Mouse (Mus musculus): ENCODE results near the gene Usp32.

The Usp32 gene

DNA sequence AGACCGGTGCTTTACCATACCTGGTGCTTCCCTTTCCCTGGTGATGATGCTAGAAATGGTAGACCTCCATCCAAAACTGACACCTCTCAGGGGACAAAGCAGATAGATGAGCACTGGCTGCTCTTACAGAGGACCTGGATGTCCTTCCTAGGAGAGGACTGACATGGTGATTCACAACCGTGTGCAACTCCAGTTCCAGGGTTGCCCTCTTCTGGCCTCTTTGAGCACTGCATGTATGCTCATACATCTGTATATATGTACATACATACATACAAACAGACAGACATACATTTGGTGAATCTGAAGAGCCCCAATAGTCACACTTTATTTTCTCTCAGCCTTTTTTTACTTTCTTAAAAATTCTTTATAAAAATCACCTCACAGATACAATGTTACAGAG, 161.8 kb downstream of the Usp32 start:
- DNase-seq: peak in 1 of 2 experiments; percentile 56

DNA sequence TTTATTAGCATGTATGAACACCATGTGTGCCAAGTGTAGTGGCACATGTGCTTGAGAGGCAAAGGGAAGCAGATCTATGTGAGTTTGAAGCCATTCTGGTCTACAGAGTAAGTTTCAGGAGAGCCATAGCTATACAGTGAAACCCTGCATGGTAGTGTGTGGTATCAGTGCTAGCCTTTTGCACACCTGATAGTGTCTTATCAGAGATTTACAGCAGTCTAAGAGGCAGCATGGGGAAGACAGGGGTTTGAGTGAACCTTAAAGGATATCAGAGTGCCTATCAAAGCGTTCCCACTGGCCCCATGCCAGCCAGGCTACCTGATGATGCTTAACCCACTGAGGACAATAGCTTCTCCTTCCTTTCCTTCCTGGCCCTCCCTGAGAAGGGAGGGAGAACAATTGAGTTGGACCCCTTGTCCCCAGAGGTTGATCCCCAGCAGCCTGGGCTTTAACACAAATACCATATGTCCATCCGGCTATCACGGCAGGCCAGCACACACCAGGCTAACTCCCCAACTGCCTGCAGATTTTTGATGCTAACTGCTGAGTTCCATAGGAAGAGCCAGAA, 162.5 kb downstream of the Usp32 start:
- no peak for DNase-seq

DNA sequence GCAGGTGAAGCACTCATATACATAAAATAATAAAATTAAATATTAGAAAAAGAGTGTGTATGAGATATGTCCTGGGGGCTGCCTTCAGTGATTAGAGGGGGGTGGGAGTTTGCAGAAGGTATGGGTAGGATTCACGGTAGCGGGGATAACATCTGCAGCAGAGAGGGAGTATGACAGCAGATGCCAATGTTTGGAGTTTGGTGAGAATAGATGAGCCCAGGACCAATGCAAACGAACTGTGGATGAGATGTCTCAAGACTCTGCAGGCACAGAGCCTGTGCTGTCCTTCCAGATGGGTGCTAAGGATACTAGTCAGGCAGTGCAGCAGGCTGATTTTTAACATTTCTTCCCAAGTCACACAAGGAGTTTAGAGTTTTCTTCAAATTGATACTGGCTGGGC, 163.3 kb downstream of the Usp32 start:
- DNase-seq: no peak

DNA sequence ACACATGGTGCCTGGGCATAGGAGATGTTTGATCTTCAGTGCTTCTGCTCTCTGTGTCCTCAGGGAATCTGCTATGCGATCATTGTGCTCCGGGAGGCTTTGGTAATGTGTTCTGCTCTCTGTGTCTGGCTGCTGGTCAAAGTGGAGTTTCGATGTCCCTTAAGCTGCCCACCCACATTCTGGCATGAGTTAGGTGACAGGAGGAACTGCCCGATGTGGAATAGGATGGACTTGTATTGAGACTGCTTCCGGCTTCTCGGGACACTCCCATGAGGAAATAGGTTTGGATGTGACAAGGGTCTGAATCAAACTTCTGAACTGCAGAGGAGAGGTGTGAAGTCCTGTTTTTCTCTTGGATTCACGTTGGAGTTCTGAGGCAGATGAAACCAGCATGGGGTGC, 165.4 kb downstream of the Usp32 start:
- peak; percentile 27 to 57 for DNase-seq

DNA sequence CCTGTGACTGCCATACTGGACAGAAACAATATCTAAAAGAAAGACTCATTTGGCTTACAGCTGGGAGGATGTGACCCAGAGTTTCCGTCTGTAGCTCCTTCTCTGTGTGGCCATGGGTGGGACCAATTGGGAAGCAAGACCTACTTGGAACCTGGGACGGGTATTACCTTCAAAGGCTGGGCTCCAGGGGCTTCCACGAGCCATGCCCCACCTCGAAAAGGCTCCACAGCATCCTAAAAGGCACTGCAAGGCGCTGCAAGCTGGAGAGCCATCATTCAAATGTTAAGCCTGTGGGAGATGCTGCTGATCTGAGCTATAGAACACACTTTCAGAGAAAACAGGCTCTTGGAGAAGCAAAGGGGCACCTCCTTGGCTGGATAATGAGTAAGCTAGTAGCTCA, 166.3 kb downstream of the Usp32 start:
- DNase-seq: no peak

DNA sequence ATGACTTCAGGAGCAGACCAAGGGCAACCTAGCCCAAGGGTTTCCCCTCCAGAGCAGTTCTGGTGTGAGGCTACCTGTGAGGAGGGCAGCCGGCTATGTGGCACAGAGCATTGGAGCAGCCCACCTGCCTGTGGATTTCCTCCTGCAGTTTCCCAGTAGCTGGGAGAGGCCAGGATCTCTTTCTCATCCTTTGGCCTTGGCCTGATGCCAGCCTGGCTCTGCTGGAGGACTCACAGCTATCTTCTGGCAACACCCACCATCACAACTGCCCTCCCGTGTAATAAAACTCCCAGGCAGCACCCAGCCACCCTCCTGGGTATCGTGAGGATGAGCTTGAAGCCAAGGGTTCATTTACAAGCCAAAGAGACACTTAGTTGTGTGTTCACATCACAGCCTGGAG, 167.9 kb downstream of the Usp32 start:
- peak; percentile 33 to 48 for DNase-seq

DNA sequence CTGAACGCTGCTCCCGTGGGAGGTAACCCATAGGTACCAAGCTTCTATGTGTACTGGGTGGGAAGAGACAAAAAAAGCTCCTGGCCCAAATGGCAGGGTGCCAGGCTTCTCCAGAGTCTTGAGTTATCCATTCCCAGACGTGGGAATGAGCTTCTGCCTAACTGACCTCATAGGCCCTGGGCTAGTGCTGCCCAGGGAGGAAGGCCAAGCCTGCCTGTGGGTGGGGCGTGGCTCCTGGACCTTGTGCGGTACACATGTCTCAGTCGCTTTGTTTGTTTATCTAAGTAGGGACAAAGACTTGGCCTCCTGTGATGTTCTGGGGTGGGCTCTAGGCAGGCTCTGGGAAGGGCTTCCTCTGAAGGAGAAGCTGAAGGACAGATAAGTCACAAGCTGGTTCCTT, 171.2 kb downstream of the Usp32 start:
- DNase-seq: peak; percentile 78 to 87

DNA sequence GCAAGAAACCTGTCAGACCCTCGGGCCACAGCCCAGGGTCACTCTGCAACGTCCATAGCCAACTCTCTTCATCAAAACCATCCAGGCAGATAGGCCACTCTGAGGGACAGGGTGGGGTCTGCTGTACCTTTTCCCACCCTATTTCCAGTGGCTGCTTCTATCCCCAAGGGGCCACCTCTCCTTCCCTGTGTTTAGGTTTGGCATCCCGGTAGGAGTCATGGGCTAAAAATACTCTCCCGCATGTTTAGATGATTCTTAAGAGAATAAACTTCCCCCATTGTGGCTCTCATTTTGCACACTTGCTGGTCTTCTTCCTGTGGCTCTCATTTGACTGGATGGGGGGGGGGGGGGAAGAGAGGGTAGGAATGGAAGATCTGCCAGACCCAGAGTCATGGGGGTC, 171.7 kb downstream of the Usp32 start:
- DNase-seq: peak in 1 of 2 experiments; percentile 46

DNA sequence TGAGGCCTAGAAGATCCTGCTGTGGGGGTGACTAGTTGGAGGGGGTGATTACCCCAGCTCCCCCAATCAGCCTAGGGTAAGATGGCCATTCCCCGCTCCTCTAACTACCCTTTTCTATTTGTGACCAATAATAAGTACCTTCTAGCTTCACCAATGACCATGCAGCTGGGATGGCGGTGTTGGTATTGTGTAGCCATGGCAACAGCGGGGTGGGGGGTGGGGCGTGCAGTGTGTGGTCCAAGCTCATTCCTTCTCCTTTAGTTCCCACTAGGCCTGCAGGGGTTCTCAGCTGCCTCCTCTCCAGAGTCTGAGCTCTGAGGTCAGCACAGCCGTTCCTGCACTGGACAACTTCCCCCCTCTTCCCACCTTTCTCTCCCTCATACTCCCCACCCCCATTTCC, 172.8 kb downstream of the Usp32 start:
- DNase-seq: no peak

DNA sequence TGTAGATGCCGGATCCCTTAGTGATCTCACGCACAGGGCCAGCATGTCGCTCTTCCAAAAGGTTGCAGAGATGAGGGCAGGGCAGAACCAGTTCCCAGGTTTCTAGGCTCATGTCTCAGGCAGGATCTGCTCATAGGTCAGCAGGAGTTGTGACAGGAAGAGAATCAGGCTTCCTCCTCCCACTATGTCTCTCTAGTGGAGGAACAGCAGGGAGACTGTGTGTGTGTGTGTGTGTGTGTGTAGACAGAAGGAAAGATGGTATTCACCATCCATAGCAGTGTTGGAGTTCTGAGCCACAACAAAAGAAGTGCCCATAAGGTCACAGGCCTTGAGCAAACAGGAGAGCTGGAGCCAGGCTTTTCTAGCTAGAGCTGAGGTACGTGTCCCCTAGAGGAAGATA, 173.3 kb downstream of the Usp32 start:
- no peak for DNase-seq

DNA sequence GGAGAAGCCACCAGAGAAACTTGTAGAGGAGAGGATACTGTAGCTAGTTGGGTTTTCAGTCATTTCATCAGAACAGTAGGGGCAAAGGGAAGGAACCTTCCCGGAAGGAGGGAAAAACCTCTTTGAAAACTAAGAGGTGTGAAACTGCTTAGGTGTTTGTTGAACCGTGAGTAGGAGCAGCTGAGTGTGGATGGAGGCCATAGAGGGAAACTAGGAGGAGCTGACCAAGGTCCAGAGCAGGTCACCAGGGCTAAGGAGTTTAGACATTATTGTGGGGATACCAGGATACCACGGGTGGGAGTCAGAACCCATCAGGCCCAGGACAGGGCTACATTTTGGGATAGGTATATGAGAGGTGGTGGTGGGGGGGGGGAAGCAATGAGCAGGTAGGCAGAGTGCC, 176.4 kb downstream of the Usp32 start:
- DNase-seq: no peak

DNA sequence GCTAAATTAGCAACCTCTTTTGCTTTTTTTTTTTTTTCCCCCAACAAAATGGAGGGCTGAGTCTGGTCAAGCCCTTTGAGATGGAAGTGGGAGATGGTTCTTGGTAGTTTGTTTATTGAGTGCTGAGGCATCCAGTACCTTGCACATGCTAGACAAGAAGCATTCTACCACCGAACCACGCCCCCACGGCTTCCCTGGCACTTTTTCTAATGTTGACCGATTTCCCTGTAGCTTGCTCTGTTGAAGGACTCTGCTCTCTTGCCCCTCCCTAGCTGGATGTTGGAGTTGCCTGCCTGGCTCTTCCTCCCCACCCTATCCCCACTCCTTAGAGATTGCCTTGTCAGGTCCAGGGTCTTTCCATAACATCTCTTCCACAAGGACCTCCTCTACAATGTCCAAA, 177.4 kb downstream of the Usp32 start:
- DNase-seq: no peak

DNA sequence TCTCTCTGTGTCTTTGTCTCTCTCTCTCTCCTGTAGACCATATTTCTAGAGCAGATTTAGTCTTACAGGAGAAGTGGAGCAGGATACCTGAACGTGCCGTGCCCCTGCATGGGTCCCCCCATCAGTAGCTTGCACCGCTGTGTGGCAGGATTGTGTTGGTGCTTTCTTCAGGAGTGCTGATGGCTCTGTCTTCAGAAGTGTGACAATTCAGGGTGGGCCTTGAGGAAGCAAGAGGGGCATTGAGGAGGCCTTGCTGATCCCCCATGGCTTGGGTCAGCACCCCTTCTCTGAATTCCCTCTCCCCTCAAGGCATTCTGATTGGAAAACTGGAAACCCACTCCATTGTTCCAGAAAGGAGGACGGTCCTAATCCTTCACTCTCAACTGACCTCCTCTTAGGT, 178.4 kb downstream of the Usp32 start:
- no peak for DNase-seq

DNA sequence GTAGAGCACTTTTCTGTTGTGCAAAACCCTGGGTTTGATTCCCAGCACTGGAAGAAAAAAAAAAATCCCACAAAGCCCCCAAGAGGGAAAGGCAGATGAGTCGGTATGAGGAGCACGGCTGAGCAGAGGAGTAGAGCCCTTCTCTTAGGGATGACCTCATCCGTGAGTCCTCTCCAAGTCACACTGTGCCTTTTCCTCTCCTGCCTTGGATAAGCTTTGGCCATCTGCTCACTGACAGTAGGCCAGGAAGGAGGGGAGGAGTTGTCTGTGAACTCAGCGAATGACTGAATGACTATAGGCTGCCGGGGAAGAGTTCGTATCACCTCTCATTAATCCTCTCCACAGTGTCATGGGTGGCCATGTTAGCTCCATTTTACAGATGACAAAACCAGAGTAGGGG, 179.2 kb downstream of the Usp32 start:
- DNase-seq: peak in 1 of 2 experiments; percentile 36

DNA sequence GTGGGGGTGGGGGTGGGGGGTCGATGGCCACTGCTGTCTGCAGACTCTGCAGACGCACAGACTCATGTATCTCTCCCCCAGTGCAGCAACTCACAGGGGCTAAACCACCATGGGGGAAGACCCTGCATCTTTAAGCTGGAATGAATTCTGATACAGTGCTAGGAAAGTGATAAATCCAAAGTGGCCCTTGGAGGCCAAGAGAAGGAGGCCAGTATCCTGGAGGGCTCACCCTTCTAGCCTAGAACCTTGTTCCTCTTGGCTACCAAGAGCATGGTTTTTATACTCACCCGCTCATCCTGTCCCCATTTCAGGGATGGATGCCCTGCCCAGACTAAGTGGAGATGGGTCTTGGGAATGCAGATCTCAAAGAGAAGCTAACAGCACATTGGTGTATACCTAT, 179.7 kb downstream of the Usp32 start:
- no peak for DNase-seq

DNA sequence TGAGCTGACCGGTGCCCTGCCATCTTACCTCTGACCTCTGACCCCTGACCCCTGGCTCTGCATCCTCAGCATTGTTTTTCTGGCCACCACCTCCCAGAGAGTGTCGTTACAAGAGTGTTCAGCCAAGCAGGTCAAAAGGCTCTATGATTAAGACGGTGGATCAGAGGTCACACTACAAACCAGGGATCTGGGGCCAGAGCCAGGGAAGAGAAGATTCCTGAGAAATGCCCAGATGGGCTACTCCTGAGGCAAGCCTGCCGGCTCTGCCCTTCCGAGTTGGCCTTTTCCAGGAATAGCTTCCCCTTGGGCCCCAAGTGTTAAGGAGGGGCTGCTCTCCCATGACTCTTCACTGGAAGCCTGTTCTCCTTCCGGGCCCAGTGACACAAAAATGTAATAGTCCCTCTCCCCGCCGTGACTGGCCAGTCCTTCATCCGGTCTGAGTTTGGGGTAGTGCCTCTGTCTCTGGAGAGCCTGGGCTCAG, 180.2 kb downstream of the Usp32 start:
- peak; percentile 46 to 68 for DNase-seq

DNA sequence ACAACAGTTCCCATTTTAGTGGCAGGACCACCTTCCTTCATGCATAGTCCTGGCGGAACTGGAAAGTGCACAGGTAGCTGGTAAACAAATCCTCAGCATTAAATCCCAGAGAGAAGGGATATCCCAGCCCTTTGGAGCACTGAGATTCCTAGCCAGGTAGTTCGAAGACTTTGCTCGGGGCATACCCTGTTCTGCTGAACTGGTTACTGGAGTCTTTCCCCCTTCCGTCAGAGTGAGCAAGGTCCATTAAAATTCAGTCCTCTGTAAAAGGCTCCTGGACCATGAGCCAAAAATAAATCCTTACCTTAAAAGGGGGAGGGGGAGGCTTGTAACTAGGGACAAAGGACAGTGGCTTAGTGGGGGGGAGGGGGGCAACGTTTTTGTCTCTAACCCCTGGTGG, 180.8 kb downstream of the Usp32 start:
- no peak for DNase-seq

DNA sequence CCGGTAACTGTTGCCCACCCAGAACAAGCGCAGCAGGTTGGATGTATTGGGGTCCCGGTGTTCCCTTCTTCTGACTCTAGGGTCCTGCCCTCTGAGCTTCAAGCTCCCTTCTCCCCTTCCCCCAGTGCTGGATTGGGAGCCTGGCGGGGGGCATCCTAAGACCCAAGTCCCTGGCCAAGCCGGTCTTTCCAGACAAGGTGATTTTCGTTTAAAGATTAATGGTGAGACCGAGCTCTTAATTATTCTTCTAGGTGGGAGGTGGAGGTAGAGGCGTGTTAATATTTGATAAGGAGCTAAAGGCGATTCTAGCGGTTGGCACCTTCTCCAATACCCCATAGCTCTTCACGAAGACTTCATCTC, 181.7 kb downstream of the Usp32 start:
- DNase-seq: no peak

DNA sequence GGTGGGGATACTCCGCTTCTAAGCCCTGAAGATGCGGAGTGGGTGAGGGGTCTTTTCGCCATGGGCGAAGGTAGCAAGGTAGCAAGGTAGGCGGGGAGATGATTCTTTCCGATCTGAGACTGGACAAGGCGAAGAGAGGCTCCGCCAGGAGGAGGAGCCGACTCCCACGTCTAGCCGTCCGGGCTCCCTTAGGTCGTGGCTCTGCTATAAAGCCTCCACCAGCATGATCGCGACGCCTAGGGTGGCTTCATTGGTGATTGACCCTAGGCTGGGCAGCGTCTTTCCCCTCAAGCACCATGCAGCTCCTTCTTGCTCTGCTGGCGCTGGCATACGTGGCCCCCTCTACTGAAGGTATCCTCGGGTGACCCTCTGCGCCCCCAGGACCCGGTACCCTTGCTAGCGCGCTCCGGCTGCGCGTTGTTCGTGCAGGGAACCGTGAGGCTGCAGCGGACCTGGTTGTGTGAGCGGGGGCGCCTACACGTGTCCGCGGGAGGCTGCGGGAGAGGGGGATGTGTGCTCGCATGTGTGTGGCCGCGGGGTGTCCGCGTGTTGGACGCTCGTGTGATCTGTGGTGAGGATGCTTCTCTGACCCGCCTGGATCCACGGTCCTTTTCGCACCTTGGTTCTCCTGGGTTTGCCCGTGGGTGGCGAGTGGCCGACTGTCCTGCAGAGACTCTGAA, 182.2 kb downstream of the Usp32 start, which contains the start of gene Car4:
Gene Car4 (plus strand): TSS at position 196 of the 680 bp plus-strand sequence.
- peak; percentile 45 to 47 for DNase-seq

DNA sequence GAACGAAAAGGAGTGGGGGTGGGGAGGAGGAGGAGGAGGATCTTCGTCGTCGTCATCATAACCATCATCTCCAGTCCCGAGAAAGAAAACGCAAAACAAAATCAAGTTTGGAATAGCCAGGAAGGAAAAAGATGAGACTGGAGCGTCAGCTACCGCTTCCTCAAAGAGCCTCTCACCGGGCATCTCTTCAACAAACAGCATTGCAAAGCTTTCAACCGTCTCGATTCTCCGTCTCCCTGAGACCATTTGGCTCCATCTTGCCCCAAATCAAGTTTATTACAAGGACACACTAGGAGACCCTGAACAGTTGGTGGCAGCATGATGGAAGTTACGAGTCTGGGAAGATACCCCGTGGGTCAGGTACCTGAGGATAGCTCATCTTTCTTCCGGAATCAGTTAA, 182.8 kb downstream of the Usp32 start:
- DNase-seq: no peak

DNA sequence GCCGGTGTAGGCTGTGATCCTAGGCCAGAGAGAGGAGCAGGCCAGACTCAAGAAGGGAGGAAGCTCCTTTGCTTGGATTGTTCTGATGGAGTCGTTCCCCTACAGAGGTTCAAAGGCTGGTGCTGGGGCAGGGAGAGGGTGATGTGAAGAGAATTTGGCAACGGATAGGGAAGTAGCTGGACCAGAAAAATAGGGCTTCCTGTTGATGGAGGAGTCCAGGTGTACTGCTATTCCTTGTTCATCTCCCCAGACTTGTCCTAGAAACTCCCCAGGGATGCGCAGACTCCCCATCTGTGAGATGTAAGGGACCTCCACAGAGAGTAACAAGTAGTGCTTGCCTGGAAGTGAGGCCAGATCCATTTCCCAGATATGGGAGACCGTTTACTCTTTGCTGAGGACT, 183.6 kb downstream of the Usp32 start:
- DNase-seq: no peak

DNA sequence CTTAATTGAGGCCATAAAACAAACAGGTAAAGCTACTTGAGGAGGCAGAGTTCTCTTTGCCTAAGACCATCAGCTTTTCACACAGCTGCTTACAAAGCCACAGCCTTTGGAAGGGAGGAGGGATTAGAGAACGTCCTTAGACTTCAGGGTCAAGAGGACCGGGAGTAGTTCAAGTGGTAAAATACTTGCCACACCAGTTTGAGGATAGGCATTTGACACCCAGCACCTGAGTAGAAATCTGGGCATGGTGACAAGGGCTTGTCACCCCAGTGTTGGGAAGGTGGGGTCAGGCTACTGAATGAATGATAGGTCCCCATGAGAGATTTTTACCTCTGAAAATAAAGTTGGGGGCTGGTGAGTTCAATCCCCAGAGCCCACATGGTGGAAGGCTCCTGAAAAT, 187.3 kb downstream of the Usp32 start:
- peak; percentile 76 to 89 for DNase-seq

DNA sequence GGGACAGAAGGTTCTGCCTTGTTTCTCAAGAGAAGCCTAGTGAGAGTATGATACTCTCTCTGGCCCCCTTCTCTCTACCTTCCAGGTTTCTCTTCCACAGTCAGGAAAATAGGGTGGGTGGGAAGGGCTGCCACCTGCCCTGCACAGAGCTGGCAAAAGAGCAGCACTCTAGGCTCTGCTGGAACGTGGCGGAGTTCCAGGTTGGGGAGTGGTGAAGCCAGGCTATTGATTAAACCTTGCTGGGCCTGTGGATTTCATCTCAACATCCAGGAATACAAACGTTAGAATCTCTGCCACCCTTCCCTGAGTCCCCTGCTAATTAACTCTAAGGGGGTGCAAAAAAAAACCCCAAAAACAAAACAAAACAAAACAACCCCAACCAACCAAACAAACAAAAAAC, 191.4 kb downstream of the Usp32 start:
- no peak for DNase-seq

DNA sequence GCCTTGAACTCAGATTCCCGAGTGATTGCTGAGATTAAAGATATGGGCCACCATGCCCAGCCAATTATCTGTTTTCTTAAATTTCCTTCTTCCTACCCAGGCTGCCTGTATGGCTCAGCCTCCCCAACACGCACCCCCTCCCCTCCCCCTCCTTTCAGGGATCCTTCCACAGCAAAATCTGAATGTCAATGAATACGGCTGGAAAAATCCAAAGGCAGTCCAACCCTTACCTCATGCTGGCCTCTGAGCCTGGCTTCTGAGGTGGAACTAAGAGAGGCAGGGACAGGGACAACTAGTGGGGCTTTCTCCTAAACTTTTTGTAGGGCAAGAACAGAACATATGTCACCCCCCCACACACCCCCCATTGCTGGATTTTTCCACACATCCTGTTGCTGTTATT, 191.8 kb downstream of the Usp32 start:
- no peak for DNase-seq

DNA sequence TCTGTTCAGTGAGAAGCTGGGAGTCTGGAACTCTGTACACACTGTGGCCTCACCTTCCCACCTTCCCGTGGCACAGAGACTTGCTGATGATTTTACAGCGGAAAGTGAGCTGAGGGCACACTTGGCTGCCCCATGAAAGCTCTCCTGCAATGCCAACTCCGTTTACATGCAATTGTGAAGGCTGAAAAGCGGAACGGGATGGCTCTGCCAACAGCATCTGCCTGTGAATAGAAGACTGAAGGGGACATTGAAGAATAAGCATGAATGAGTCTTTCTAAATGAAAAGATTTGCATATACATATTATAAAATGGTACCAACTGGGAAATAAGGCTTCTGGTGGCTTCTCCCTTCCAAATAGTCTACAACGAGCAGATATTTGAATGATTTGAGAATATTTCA, 192.8 kb downstream of the Usp32 start:
- no peak for DNase-seq

All from lung, adult 18-20 months (tissue).